8 mouse cellular contexts compared by ENCODE assay signal in genomic region chr4:107179561-107179960, GRCm38 (mm10). TPM values are rescaled to one million over a fixed set of nuclear protein-coding genes. Genes with fewer than 3 reads are reported as not detected.
DNase-seq lines count a peak whose midpoint lies in the region; ATAC-seq and TF ChIP-seq lines count a peak whose summit lies in the region.

No protein-coding gene starts in this region.

- no peak for TF ChIP-seq RAD21 in CH12.LX (IDR thresholded peaks at IDR 0.05; ENCODE audit: low read depth, low read length)

- dilution Hi-C loops in CH12.LX (cut with MboI; ENCODE audit: extremely low pct_ligation_motif_present, extremely low pct_unique_long_range_greater_than_20kb, low sequenced_read_pairs): no loop called here

- H3K4me3 ChIP-seq in heart, embryonic 10.5 days: peak overlapping the region; percentile 82
- H3K4me3 ChIP-seq in CH12.LX (replicated peaks in 1 of 3; ENCODE audit: low read depth in 2 of 3, low read length in 2 of 3, poor library complexity in 1 of 3): peak overlapping the region; percentile 93 to 100 (median 98)
- peak overlapping the region; percentile 91 for H3K4me3 ChIP-seq in forebrain, embryonic 10.5 days
- peak overlapping the region; percentile 79 to 89 for H3K4me3 ChIP-seq in liver, embryonic 14.5 days (ENCODE audit: insufficient read depth in 1 of 2, low read depth in 2 of 2, low read length in 2 of 2)

- H3K36me3 ChIP-seq in heart, embryonic 10.5 days: peaks cover 14% of the 10 kb centered on the region
- H3K36me3 ChIP-seq in CH12.LX (replicated peaks in 1 of 2; ENCODE audit: control insufficient read depth in 1 of 2, insufficient read depth in 1 of 2, low read length in 1 of 2): peaks cover 12 to 25% of the 10 kb centered on the region in 2 experiments
- H3K36me3 ChIP-seq in forebrain, embryonic 10.5 days (replicated peaks): peaks cover 19% of the 10 kb centered on the region
- no peaks in the 10 kb centered on the region; the same call in 1 of the 2 replicates for H3K36me3 ChIP-seq in liver, embryonic 14.5 days (replicated peaks; ENCODE audit: control insufficient read depth, insufficient read depth, low read depth)

- H3K27me3 ChIP-seq in heart, embryonic 10.5 days (ENCODE audit: insufficient read depth, poor library complexity, severe bottlenecking): no peaks in the 10 kb centered on the region
- no peaks in the 10 kb centered on the region for H3K27me3 ChIP-seq in CH12.LX (replicated peaks)
- no peaks in the 10 kb centered on the region for H3K27me3 ChIP-seq in forebrain, embryonic 10.5 days (ENCODE audit: poor library complexity, severe bottlenecking)
- H3K27me3 ChIP-seq in liver, embryonic 14.5 days (ENCODE audit: control insufficient read depth, insufficient read depth, low read length): no peaks in the 10 kb centered on the region

- in situ Hi-C loops in CH12.LX (cut with MboI; ENCODE audit: low pct_ligation_motif_present, low pct_unique_long_range_greater_than_20kb, low sequenced_read_pairs): no loop called here

- TF ChIP-seq POLR2A in CH12.LX (IDR thresholded peaks at IDR 0.05; ENCODE audit: low read depth, low read length): no peak

- no peaks in the 10 kb centered on the region for H3K9me3 ChIP-seq in heart, embryonic 10.5 days
- no peaks in the 10 kb centered on the region for H3K9me3 ChIP-seq in CH12.LX (replicated peaks; ENCODE audit: low read length)
- H3K9me3 ChIP-seq in forebrain, embryonic 10.5 days: no peaks in the 10 kb centered on the region
- H3K9me3 ChIP-seq in liver, embryonic 14.5 days (ENCODE audit: control insufficient read depth, low read length): no peaks in the 10 kb centered on the region

- 7% methylated on average over 8 of the region's 8 CpGs for WGBS in heart, embryonic 10.5 days
- WGBS in forebrain, embryonic 10.5 days: 12% methylated on average over 8 of the region's 8 CpGs
- under 1% methylated on average over 8 of the region's 8 CpGs for WGBS in liver, embryonic 14.5 days (ENCODE audit: insufficient replicate concordance)

- ATAC-seq in liver, embryonic 14.5 days (ENCODE audit: insufficient read depth): no peak

- H3K4me1 ChIP-seq in heart, embryonic 10.5 days: peaks cover 24% of the 10 kb centered on the region
- peaks cover 3 to 57% of the 10 kb centered on the region in 2 experiments for H3K4me1 ChIP-seq in CH12.LX (ENCODE audit: control insufficient read depth in 1 of 2, insufficient read depth in 2 of 2)
- H3K4me1 ChIP-seq in forebrain, embryonic 10.5 days: peaks cover 29% of the 10 kb centered on the region
- H3K4me1 ChIP-seq in liver, embryonic 14.5 days (replicated peaks; ENCODE audit: control insufficient read depth in 2 of 2, insufficient read depth in 2 of 2, low read length in 1 of 2): peaks cover 25 to 34% of the 10 kb centered on the region in 2 experiments

- no peak for TF ChIP-seq CTCF in CH12.LX (conservative IDR thresholded peaks at IDR 0.05 in 1 of 2, IDR thresholded peaks at IDR 0.05 in 1 of 2; ENCODE audit: low read depth in 2 of 2, low read length in 2 of 2)
- no peak for TF ChIP-seq CTCF in liver, embryonic 14.5 days (IDR thresholded peaks at IDR 0.05; ENCODE audit: low read depth)

- peaks cover 57% of the 10 kb centered on the region for H3K79me2 ChIP-seq in CH12.LX (replicated peaks; ENCODE audit: control insufficient read depth, extremely low read depth, insufficient read depth, poor library complexity, severe bottlenecking)

- no peak for DNase-seq in heart, embryonic 10.5 days (ENCODE audit: low spot score)
- no peak for DNase-seq in heart, adult 8-10 months (ENCODE audit: low spot score)
- DNase-seq in CH12.LX (ENCODE audit: extremely low read depth): peak; percentile 15
- no peak for DNase-seq in forebrain, embryonic 10.5 days (ENCODE audit: extremely low spot score, low spot score)
- no peak for DNase-seq in liver, embryonic 14.5 days (ENCODE audit: low read depth in 3 of 3, low spot score in 3 of 3)
- DNase-seq in urinary bladder, postnatal 10 days (ENCODE audit: low spot score): no peak
- DNase-seq in thymus, postnatal 36 days: no peak
- no peak for DNase-seq in testis, postnatal 10 days (ENCODE audit: low spot score)

- peak overlapping the region; percentile 86 for H3K4me2 ChIP-seq in CH12.LX (ENCODE audit: insufficient read depth, low read depth, poor library complexity, severe bottlenecking)
- H3K4me2 ChIP-seq in liver, embryonic 14.5 days (ENCODE audit: low read depth): peak overlapping the region; percentile 89

- peak overlapping the region; percentile 91 for H3K9ac ChIP-seq in CH12.LX (ENCODE audit: insufficient read depth, low read depth)
- H3K9ac ChIP-seq in liver, embryonic 14.5 days (replicated peaks): peak overlapping the region; percentile 88

- H3K27ac ChIP-seq in heart, embryonic 10.5 days: peak overlapping the region; percentile 97
- no peak overlapping the region for H3K27ac ChIP-seq in CH12.LX (ENCODE audit: insufficient read depth, low read depth)
- peak overlapping the region; percentile 93 for H3K27ac ChIP-seq in forebrain, embryonic 10.5 days
- peak overlapping the region; percentile 90 for H3K27ac ChIP-seq in liver, embryonic 14.5 days

- no peak for TF ChIP-seq EP300 in CH12.LX (IDR thresholded peaks at IDR 0.05; ENCODE audit: low read length)
- TF ChIP-seq EP300 in liver, embryonic 14.5 days (IDR thresholded peaks at IDR 0.05; ENCODE audit: low read depth): no peak

TF ChIP-seq in CH12.LX, 34 proteins besides CTCF, POLR2A, EP300 and RAD21:
- TF ChIP-seq MAFK (IDR thresholded peaks at IDR 0.05; ENCODE audit: insufficient replicate concordance, low read length): no peak
- peak; percentile 93 for TF ChIP-seq ZNF384 (IDR thresholded peaks at IDR 0.05; ENCODE audit: low read depth, low read length)
- TF ChIP-seq USF2 (conservative IDR thresholded peaks at IDR 0.05; ENCODE audit: low read depth, low read length): no peak

RNA-seq across cellular contexts. Expression of gene Tceanc2, which starts 0.6 kb away (rescaled TPM):
- polyA plus RNA-seq in heart, embryonic 10.5 days (2016; fragmentation: Nextera tagmentation; extraction: Ambion mirVana): 17.8 and 21.3 TPM in 2 replicates
- total RNA-seq in heart, adult 8-10 months (2022): 10 to 100 TPM; 10.7 to 15.1 (median 12.2) TPM
- total RNA-seq in CH12.LX (2012; rRNA removed) (16.5 and 19.3 TPM in 2 replicates), CH12.LX (2014; rRNA removed) (24.8 and 35.4 TPM in 2 replicates)
- 34.8 and 39.4 TPM in 2 replicates for polyA plus RNA-seq in CH12.LX (2012; ENCODE audit: insufficient read length, low read depth)
- 21.4 and 33.5 TPM in 2 replicates for polyA plus RNA-seq in forebrain, embryonic 10.5 days (2016; fragmentation: Nextera tagmentation; extraction: Ambion mirVana)
- polyA plus RNA-seq in liver, embryonic 14.5 days (2012; rRNA removed): 3.3 and 5.5 TPM in 2 replicates
- polyA plus RNA-seq in liver, embryonic 14.5 days (2014; fragmentation: Nextera tagmentation; extraction: Ambion mirVana): 11.3 and 24.2 TPM in 2 replicates

RNA-seq across cellular contexts. Expression of gene Tmem59, which starts 1.4 kb away (rescaled TPM):
- polyA plus RNA-seq in heart, embryonic 10.5 days (2016; fragmentation: Nextera tagmentation; extraction: Ambion mirVana): 292 and 299 TPM in 2 replicates
- 100 to 1,000 TPM; 121 to 126 (median 122) TPM for total RNA-seq in heart, adult 8-10 months (2022)
- 54.4 and 71.8 TPM in 2 replicates for total RNA-seq in CH12.LX (2012; rRNA removed)
- 50.7 and 57.2 TPM in 2 replicates for total RNA-seq in CH12.LX (2014; rRNA removed)
- polyA plus RNA-seq in CH12.LX (2012; ENCODE audit: insufficient read length, low read depth): 61.9 and 68.5 TPM in 2 replicates
- 244 and 249 TPM in 2 replicates for polyA plus RNA-seq in forebrain, embryonic 10.5 days (2016; fragmentation: Nextera tagmentation; extraction: Ambion mirVana)
- 51.3 and 53.7 TPM in 2 replicates for polyA plus RNA-seq in liver, embryonic 14.5 days (2012; rRNA removed)
- 129 and 144 TPM in 2 replicates for polyA plus RNA-seq in liver, embryonic 14.5 days (2014; fragmentation: Nextera tagmentation; extraction: Ambion mirVana)

RNA-seq across cellular contexts. Expression of gene Ldlrad1, which starts 29.4 kb away (rescaled TPM):
- polyA plus RNA-seq in heart, embryonic 10.5 days (2016; fragmentation: Nextera tagmentation; extraction: Ambion mirVana): not detected in 2 replicates
- not detected for total RNA-seq in heart, adult 8-10 months (2022)
- not detected in 2 replicates for total RNA-seq in CH12.LX (2012; rRNA removed)
- not detected in 2 replicates for total RNA-seq in CH12.LX (2014; rRNA removed)
- not detected in 2 replicates for polyA plus RNA-seq in CH12.LX (2012; ENCODE audit: insufficient read length, low read depth)
- not detected in 2 replicates for polyA plus RNA-seq in forebrain, embryonic 10.5 days (2016; fragmentation: Nextera tagmentation; extraction: Ambion mirVana)
- polyA plus RNA-seq in liver, embryonic 14.5 days (2012; rRNA removed): not detected in 2 replicates
- not detected in 2 replicates for polyA plus RNA-seq in liver, embryonic 14.5 days (2014; fragmentation: Nextera tagmentation; extraction: Ambion mirVana)
